Comparison of ENCODE assay signal across 22 mouse cellular contexts in the genomic region with DNA sequence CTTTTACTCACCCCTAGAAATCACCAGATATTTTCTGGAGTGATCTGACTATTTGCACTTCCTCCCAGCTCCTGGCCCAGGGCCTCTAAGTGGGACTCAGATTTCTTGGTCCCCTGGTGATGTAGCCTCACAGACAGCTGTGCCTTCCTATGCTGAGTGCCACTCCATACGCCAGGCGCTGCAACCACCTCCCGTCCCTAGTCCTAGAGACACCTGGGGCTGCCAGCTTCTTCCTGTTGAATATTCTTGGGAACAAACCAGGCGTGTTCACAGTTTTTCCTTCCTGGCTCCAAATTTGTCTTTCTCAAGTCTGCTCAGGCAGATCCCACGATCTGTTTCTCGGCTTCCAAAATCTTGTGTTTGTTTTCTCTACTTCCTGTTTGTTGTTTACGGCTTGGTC.
A peak's percentile ranks its signal among the peaks of the same experiment; 100 is the strongest.
DNase-seq lines count a peak whose midpoint lies in the region; ATAC-seq lines count a peak whose summit lies in the region.
"Had no signal": no experiment of that assay in that cellular context is flagged by ENCODE, and none has a peak within 500 bp of the region (broad histone marks: within the 10 kb centered on the region; RNA-seq: fewer than 3 reads in every experiment).

No protein-coding gene starts in this region.

- H3K4me3 ChIP-seq in forebrain, embryonic 16.5 days (replicated peaks; ENCODE audit: low read length): no peak overlapping the region
- H3K4me3 ChIP-seq in forebrain, embryonic 12.5 days (replicated peaks): no peak overlapping the region
- H3K4me3 ChIP-seq: embryonic facial prominence, embryonic 15.5 days; erythroblast, embryonic 14.5 days; gastrocnemius, adult 2 months; heart, embryonic 12.5 days; hindbrain, embryonic 10.5 days; intestine, embryonic 15.5 days had no signal

- peaks cover 17% of the 10 kb centered on the region; the same call in 1 of the 2 replicates for H3K4me1 ChIP-seq in forebrain, embryonic 16.5 days (replicated peaks; ENCODE audit: control insufficient read depth, insufficient read depth, low read length)
- H3K4me1 ChIP-seq in forebrain, embryonic 12.5 days: peaks cover 38% of the 10 kb centered on the region
- H3K4me1 ChIP-seq: intestine, embryonic 15.5 days had no signal

- no peaks in the 10 kb centered on the region for H3K27me3 ChIP-seq in forebrain, embryonic 16.5 days (replicated peaks; ENCODE audit: control insufficient read depth, insufficient read depth, low read length)
- H3K27me3 ChIP-seq in forebrain, embryonic 12.5 days: peaks cover 19% of the 10 kb centered on the region
- H3K27me3 ChIP-seq: embryonic facial prominence, embryonic 15.5 days had no signal

- 54% methylated on average over 7 of the region's 7 CpGs for WGBS in forebrain, embryonic 16.5 days
- 76% methylated on average over 7 of the region's 7 CpGs for WGBS in forebrain, embryonic 12.5 days

- ATAC-seq in forebrain, embryonic 16.5 days: peak; percentile 57
- ATAC-seq in forebrain, embryonic 12.5 days (ENCODE audit: low FRiP score): no peak
- ATAC-seq: activated CD4-positive, CD25-positive, alpha-beta regulatory T cell, adult 4 months; intestine, embryonic 15.5 days; Patski had no signal

- H3K36me3 ChIP-seq in forebrain, embryonic 16.5 days (ENCODE audit: control insufficient read depth, insufficient read depth): no peaks in the 10 kb centered on the region
- H3K36me3 ChIP-seq in forebrain, embryonic 12.5 days (replicated peaks): no peaks in the 10 kb centered on the region
- H3K36me3 ChIP-seq: embryonic facial prominence, embryonic 15.5 days; heart, embryonic 12.5 days; hindbrain, embryonic 10.5 days; intestine, embryonic 15.5 days had no signal

- H3K9me3 ChIP-seq in forebrain, embryonic 16.5 days (ENCODE audit: control insufficient read depth, low read length): no peaks in the 10 kb centered on the region
- H3K9me3 ChIP-seq in forebrain, embryonic 12.5 days: no peaks in the 10 kb centered on the region
- H3K9me3 ChIP-seq: embryonic facial prominence, embryonic 15.5 days; heart, embryonic 12.5 days; hindbrain, embryonic 10.5 days; intestine, embryonic 15.5 days had no signal

- no peak overlapping the region for H3K4me2 ChIP-seq in forebrain, embryonic 16.5 days (ENCODE audit: low read length)
- no peak overlapping the region for H3K4me2 ChIP-seq in forebrain, embryonic 12.5 days
- H3K4me2 ChIP-seq: embryonic facial prominence, embryonic 15.5 days; heart, embryonic 12.5 days; hindbrain, embryonic 14.5 days; intestine, embryonic 15.5 days had no signal

- H3K27ac ChIP-seq in forebrain, embryonic 16.5 days (ENCODE audit: low read length): peak overlapping the region; percentile 17
- H3K27ac ChIP-seq in forebrain, embryonic 12.5 days: no peak overlapping the region
- H3K27ac ChIP-seq: embryonic facial prominence, embryonic 15.5 days; gastrocnemius, adult 2 months; hindbrain, embryonic 10.5 days; hindbrain, embryonic 14.5 days; intestine, embryonic 15.5 days had no signal

- intact Hi-C loops in left cerebral cortex, postnatal 14 days (cut with DNase I): no loop called here

- no peak overlapping the region for H3K9ac ChIP-seq in forebrain, embryonic 16.5 days (replicated peaks; ENCODE audit: low read depth, low read length)
- no peak overlapping the region for H3K9ac ChIP-seq in forebrain, embryonic 12.5 days
- H3K9ac ChIP-seq: embryonic facial prominence, embryonic 15.5 days; heart, embryonic 12.5 days; hindbrain, embryonic 14.5 days; intestine, embryonic 15.5 days had no signal

- DNase-seq in left cerebral cortex, postnatal 14 days (ENCODE audit: low spot score in 2 of 2): peak; percentile 23 to 41
- no peak for DNase-seq in left cerebral cortex, adult 18-20 months (ENCODE audit: low spot score in 2 of 2)
- DNase-seq in right cerebral cortex, postnatal 25 days: peak; percentile 32
- DNase-seq in right cerebral cortex, postnatal 4 days: no peak
- no peak for DNase-seq in adrenal gland, postnatal 14 days
- DNase-seq: adrenal gland, postnatal 25 days; cerebellum, adult 11 months; cerebellum, adult 8-10 months; cerebellum, postnatal 14 days; embryo, embryonic 11 days; gastrocnemius, adult 2 months; gastrocnemius, postnatal 25 days had no signal

Comparison
In these comparisons a context has a peak if more than half of its experiments do, and no peak if none do; other contexts are left out.
1. DNase-seq: peak in left cerebral cortex, postnatal 14 days (2 of 2) and right cerebral cortex, postnatal 25 days (single experiment); none in left cerebral cortex, adult 18-20 months (0 of 2), right cerebral cortex, postnatal 4 days (single experiment) and adrenal gland, postnatal 14 days (single experiment).